Mouse (Mus musculus) midbrain, postnatal 0 days (tissue): ENCODE results near the gene Cnksr3. TPM values are rescaled to one million over a fixed set of nuclear protein-coding genes. Genes with fewer than 3 reads are reported as not detected.

Experiments used
- ATAC-seq: fragments of 200-750 bp; cut with Nextera tagmentation; 2 replicates; pipeline ENCODE4 v1.8.0; 2017; ENCODE audit warnings: moderate number of reproducible peaks, mild to moderate bottlenecking, moderate TSS enrichment, moderate library complexity; ENCODE audit not compliant: low FRiP score
- DNase-seq: peaks from one replicate; pipeline ENCODE4 v3.0.0-alpha.2; 2015; ENCODE audit warnings: low spot score
- H3K27ac ChIP-seq: fragments of 300-500 bp; sonication (generic); 2 replicates; pipeline ENCODE4 v1.5.1; 2014; ENCODE audit warnings: low read depth, mild to moderate bottlenecking, low read length, mixed read lengths
- H3K27me3 ChIP-seq: fragments of 300-500 bp; sonication (generic); 2 replicates; pipeline ENCODE4 v1.6.1; 2014; ENCODE audit warnings: low read length, control low read depth, mixed read lengths; ENCODE audit not compliant: insufficient read depth
- H3K36me3 ChIP-seq: fragments of 300-500 bp; sonication (generic); 2 replicates; pipeline ENCODE4 v1.6.1; 2014; ENCODE audit warnings: low read length, control low read depth, mixed read lengths; ENCODE audit not compliant: insufficient read depth
- H3K4me1 ChIP-seq: fragments of 300-500 bp; sonication (generic); 2 replicates; pipeline ENCODE4 v1.6.1; 2014; ENCODE audit warnings: mild to moderate bottlenecking, control low read depth, antibody characterized with exemption, low read length, mixed read lengths; ENCODE audit not compliant: insufficient read depth
- H3K4me2 ChIP-seq: fragments of 300-500 bp; sonication (generic); 2 replicates; pipeline ENCODE4 v1.6.1; 2014; ENCODE audit warnings: low read depth, mild to moderate bottlenecking, low read length, mixed read lengths; ENCODE audit not compliant: poor library complexity, severe bottlenecking
- H3K4me3 ChIP-seq: fragments of 300-500 bp; sonication (generic); 2 replicates; pipeline ENCODE4 v1.5.1; 2014; ENCODE audit warnings: low read depth, mild to moderate bottlenecking, low read length, moderate library complexity
- H3K9ac ChIP-seq: fragments of 300-500 bp; sonication (generic); replicated peaks from 2 replicates; pipeline ENCODE4 v1.6.1; 2014; ENCODE audit warnings: mild to moderate bottlenecking, low read length, moderate library complexity, mixed read lengths; ENCODE audit not compliant: poor library complexity, severe bottlenecking
- H3K9me3 ChIP-seq: fragments of 300-500 bp; sonication (generic); 2 replicates; pipeline ENCODE4 v1.6.1; 2016; ENCODE audit warnings: low read length, control low read depth
- CTCF ChIP-seq: IDR thresholded peaks from 2 replicates; pipeline ENCODE4 v1.5.1; 2016; ENCODE audit warnings: antibody characterized with exemption, mild to moderate bottlenecking
- WGBS: fragments of 180-500 bp; shearing (Covaris S2); extraction: QIAGEN DNeasy Blood & Tissue Kit; methylation state at CpG from one replicate; pipeline ENCODE4 v1.1.7; 2014; 5-methylcytosine and 5-hydroxymethylcytosine counted together
- polyA plus RNA-seq: library from polyadenylated mRNA; unstranded; fragments of >200 nt; fragmentation: Nextera tagmentation; extraction: Ambion mirVana; gene quantifications from 2 replicates; pipeline ENCODE4 v1.2.1, GENCODE M21; 2015
- total RNA-seq: library from RNA; depleted of rRNA; stranded (reverse); fragments of >200 nt; gene quantifications from 2 replicates; pipeline ENCODE4 v1.2.3, GENCODE M21; 2014

The Cnksr3 gene
- total and polyA plus RNA-seq, 2 experiments from 2014 or later: 1.8 to 4.1 TPM

DNA sequence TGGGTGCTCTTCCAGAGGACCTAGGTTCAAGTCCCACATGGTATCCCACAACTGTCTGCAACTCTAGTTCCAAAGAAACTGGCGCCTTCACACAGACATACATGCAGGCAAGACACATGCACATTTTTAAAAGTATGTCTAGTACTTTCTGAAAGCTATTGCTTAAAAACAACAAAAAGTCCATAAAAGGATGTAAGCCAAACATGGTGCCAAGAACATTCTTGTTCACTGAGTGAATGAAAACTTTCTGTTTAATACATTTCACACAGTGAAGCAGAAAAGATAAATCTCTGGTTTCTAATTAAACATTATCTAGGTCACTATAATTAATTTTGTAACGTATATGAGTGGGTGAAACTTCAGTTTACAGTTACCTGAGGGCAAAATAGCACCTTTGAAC lies 76.3 kb downstream of the Cnksr3 start:
- Histone ChIP-seq H3K27ac (no peak overlapping the region), H3K4me1 (no peaks in the 10 kb centered on the region), H3K27me3 (no peaks in the 10 kb centered on the region), H3K4me3 (no peak overlapping the region), H3K9me3 (no peaks in the 10 kb centered on the region), H3K9ac (no peak overlapping the region), H3K36me3 (no peaks in the 10 kb centered on the region), H3K4me2 (no peak overlapping the region)
- 84% methylated on average over 2 of the region's 2 CpGs for WGBS
- ATAC-seq (no peak), DNase-seq (no peak)
- TF ChIP-seq CTCF: no peak

DNA sequence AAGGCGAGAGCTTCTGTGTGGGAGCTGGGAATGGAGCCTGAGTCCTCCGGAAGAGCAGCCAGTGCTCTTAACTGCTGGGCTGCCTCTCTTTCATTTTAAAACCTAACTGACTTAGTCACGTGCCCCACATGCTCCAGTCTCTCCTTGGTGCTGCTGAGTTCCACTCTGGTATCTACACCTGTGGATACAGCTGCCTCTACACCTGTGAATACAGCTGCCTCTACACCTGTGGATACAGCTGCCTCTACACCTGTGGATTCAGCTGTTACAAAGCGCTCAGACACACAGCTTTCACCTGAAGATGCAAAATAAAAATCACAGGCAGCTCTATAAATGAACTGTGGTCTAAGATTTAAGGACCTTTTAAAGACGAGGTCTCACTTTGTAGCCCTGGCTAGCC lies 79.0 kb downstream of the Cnksr3 start:
- Histone ChIP-seq H3K27ac (no peak overlapping the region), H3K9ac (no peak overlapping the region), H3K27me3 (no peaks in the 10 kb centered on the region), H3K4me3 (no peak overlapping the region), H3K4me2 (no peak overlapping the region), H3K9me3 (no peaks in the 10 kb centered on the region), H3K4me1 (no peaks in the 10 kb centered on the region), H3K36me3 (no peaks in the 10 kb centered on the region)
- no peak for DNase-seq
- 94% methylated on average over 5 of the region's 5 CpGs for WGBS
- no peak for TF ChIP-seq CTCF
- no peak for ATAC-seq

GRCm38 (mm10) chr10:7131441-7131840 lies 80.6 kb downstream of the Cnksr3 start:
- DNase-seq (no peak), ATAC-seq (no peak)
- TF ChIP-seq CTCF: no peak
- H3K4me1 ChIP-seq: no peaks in the 10 kb centered on the region
- no peaks in the 10 kb centered on the region for H3K36me3 ChIP-seq
- WGBS: 96% methylated on average over 3 of the region's 3 CpGs
- H3K27ac ChIP-seq: no peak overlapping the region
- no peaks in the 10 kb centered on the region for H3K9me3 ChIP-seq
- H3K9ac ChIP-seq: no peak overlapping the region
- no peaks in the 10 kb centered on the region for H3K27me3 ChIP-seq
- no peak overlapping the region for H3K4me2 ChIP-seq
- no peak overlapping the region for H3K4me3 ChIP-seq

DNA sequence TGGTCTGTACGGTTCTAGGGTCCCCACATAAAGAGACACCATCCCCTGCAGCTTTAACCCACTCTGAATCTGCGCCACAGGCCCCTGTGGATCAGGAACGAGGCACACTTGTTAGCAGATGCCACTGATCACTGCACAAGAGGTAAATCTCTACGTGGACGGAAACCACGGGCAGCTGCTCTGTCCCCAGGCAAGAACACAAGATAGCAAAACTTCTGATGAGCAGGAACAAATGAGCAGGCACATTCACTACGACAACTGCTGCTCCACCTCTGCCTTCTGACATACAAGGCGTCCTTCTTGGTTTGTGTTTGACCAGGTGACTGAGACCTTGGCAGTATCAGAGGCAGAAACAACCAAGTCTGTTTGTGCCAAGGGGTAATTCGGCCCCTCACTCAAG lies 84.2 kb downstream of the Cnksr3 start:
- no peak for TF ChIP-seq CTCF
- ATAC-seq: no peak
- no peak for DNase-seq
- Histone ChIP-seq H3K27ac (no peak overlapping the region), H3K27me3 (no peaks in the 10 kb centered on the region), H3K4me2 (no peak overlapping the region), H3K36me3 (no peaks in the 10 kb centered on the region), H3K4me1 (no peaks in the 10 kb centered on the region), H3K9me3 (no peaks in the 10 kb centered on the region), H3K4me3 (no peak overlapping the region), H3K9ac (no peak overlapping the region)
- WGBS: 92% methylated on average over 9 of the region's 9 CpGs

GRCm38 (mm10) chr10:7126882-7127281 lies 85.2 kb downstream of the Cnksr3 start:
- Histone ChIP-seq H3K27ac (no peak overlapping the region), H3K4me2 (no peak overlapping the region), H3K36me3 (no peaks in the 10 kb centered on the region), H3K9ac (no peak overlapping the region), H3K27me3 (no peaks in the 10 kb centered on the region), H3K4me3 (no peak overlapping the region), H3K4me1 (no peaks in the 10 kb centered on the region), H3K9me3 (no peaks in the 10 kb centered on the region)
- 92% methylated on average over 12 of the region's 12 CpGs for WGBS
- no peak for DNase-seq
- no peak for TF ChIP-seq CTCF
- no peak for ATAC-seq

- DNase-seq (no peak), ATAC-seq (no peak)
Measured at GRCm38 (mm10) chr10:7126287-7126686, 85.8 kb downstream of the Cnksr3 start.

More at GRCm38 (mm10) chr10:7126287-7126686, 85.8 kb downstream of the Cnksr3 start:
- Histone ChIP-seq H3K27ac (no peak overlapping the region), H3K4me3 (no peak overlapping the region), H3K4me1 (no peaks in the 10 kb centered on the region), H3K4me2 (no peak overlapping the region), H3K9ac (no peak overlapping the region), H3K36me3 (no peaks in the 10 kb centered on the region), H3K9me3 (no peaks in the 10 kb centered on the region), H3K27me3 (no peaks in the 10 kb centered on the region)
- 69% methylated on average over 7 of the region's 7 CpGs for WGBS
- no peak for TF ChIP-seq CTCF
